Comparison of ENCODE assay signal across 8 mouse cellular contexts in genomic region chr8:113582180-113582975, GRCm38 (mm10). TPM values are rescaled to one million over a fixed set of nuclear protein-coding genes. Genes with fewer than 3 reads are reported as not detected.
DNase-seq lines count a peak whose midpoint lies in the region; ATAC-seq and TF ChIP-seq lines count a peak whose summit lies in the region.

No protein-coding gene starts in this region.

- peak; percentile 12 for DNase-seq in gastrocnemius, postnatal 14 days
- DNase-seq in gastrocnemius, adult 8-10 months (ENCODE audit: low spot score in 2 of 2), result no peak
- peak; percentile 91 for DNase-seq in brain, embryonic 14.5 days (ENCODE audit: low read depth)
- peak; percentile 9 for DNase-seq in kidney, adult 2 months
- DNase-seq in liver, postnatal 0 days, result no peak
- DNase-seq in retina, postnatal 1 day, result peak; percentile 72

- no peak overlapping the region for H3K4me3 ChIP-seq in forebrain, embryonic 15.5 days
- no peak overlapping the region for H3K4me3 ChIP-seq in kidney, adult 2 months (ENCODE audit: insufficient read depth, low read depth, low read length)
- no peak overlapping the region for H3K4me3 ChIP-seq in liver, postnatal 0 days (ENCODE audit: low read depth, low read length)

- no peaks in the 10 kb centered on the region for H3K9me3 ChIP-seq in forebrain, embryonic 15.5 days
- no peaks in the 10 kb centered on the region for H3K9me3 ChIP-seq in liver, postnatal 0 days (ENCODE audit: low read length)

- no peak for TF ChIP-seq EP300 in liver, postnatal 0 days (IDR thresholded peaks at IDR 0.05; ENCODE audit: low read depth)

- no peaks in the 10 kb centered on the region for H3K27me3 ChIP-seq in forebrain, embryonic 15.5 days
- H3K27me3 ChIP-seq in kidney, adult 2 months (replicated peaks; ENCODE audit: control insufficient read depth, insufficient read depth, low read length), result no peaks in the 10 kb centered on the region
- no peaks in the 10 kb centered on the region for H3K27me3 ChIP-seq in liver, postnatal 0 days (ENCODE audit: insufficient read depth, low read length)

- intact Hi-C loops in gastrocnemius, postnatal 14 days (cut with DNase I; ENCODE audit: low total_unique reads), result no loop called here

- 0 out of 2 replicates have a peak overlapping the region, but pooled peaks have one; percentile 26 for H3K4me2 ChIP-seq in forebrain, embryonic 15.5 days (replicated peaks)
- no peak overlapping the region for H3K4me2 ChIP-seq in liver, postnatal 0 days (ENCODE audit: low read depth, low read length)

- 25% methylated on average over 16 of the region's 16 CpGs for WGBS in forebrain, embryonic 15.5 days
- WGBS in kidney, adult 2 months, result 19% methylated on average over 16 of the region's 16 CpGs
- 30% methylated on average over 16 of the region's 16 CpGs for WGBS in liver, postnatal 0 days (ENCODE audit: insufficient replicate concordance)

- ATAC-seq in forebrain, embryonic 15.5 days (replicated peaks), result peak; percentile 78
- no peak for ATAC-seq in liver, postnatal 0 days
- no peak for ATAC-seq in monocyte, adult 5-6 weeks (replicated peaks; ENCODE audit: insufficient number of reproducible peaks, low FRiP score, low TSS enrichment, poor library complexity, severe bottlenecking)

- TF ChIP-seq CTCF in brain, embryonic 14.5 days (IDR thresholded peaks at IDR 0.05; ENCODE audit: borderline replicate concordance, extremely low read depth, insufficient read depth, insufficient read length), result peak; percentile 89
- TF ChIP-seq CTCF in kidney, adult 2 months (conservative IDR thresholded peaks at IDR 0.05; ENCODE audit: insufficient read depth, insufficient read length, low read depth, low read length), result peak; percentile 53; the same call in 1 of the 2 replicates
- peak; percentile 54 for TF ChIP-seq CTCF in liver, postnatal 0 days (IDR thresholded peaks at IDR 0.05; ENCODE audit: low read depth)

- no peak for TF ChIP-seq POLR2A in brain, embryonic 14.5 days (IDR thresholded peaks at IDR 0.05; ENCODE audit: borderline replicate concordance, extremely low read depth, insufficient read depth, insufficient read length, poor library complexity, severe bottlenecking)
- no peak for TF ChIP-seq POLR2A in kidney, adult 2 months (IDR thresholded peaks at IDR 0.05; ENCODE audit: low read depth, low read length)

- H3K36me3 ChIP-seq in forebrain, embryonic 15.5 days, result no peaks in the 10 kb centered on the region
- no peaks in the 10 kb centered on the region for H3K36me3 ChIP-seq in kidney, adult 2 months (ENCODE audit: control insufficient read depth, insufficient read depth, low read length)
- H3K36me3 ChIP-seq in liver, postnatal 0 days (replicated peaks; ENCODE audit: insufficient read depth, low read length), result no peaks in the 10 kb centered on the region

- H3K27ac ChIP-seq in forebrain, embryonic 15.5 days (replicated peaks), result no peak overlapping the region
- no peak overlapping the region for H3K27ac ChIP-seq in kidney, adult 2 months (ENCODE audit: insufficient read depth, low read depth, low read length)
- no peak overlapping the region for H3K27ac ChIP-seq in liver, postnatal 0 days (ENCODE audit: low read depth)

- no peak overlapping the region for H3K9ac ChIP-seq in forebrain, embryonic 15.5 days (replicated peaks)
- H3K9ac ChIP-seq in liver, postnatal 0 days (replicated peaks), result no peak overlapping the region

- H3K4me1 ChIP-seq in forebrain, embryonic 15.5 days, result peaks cover 11% of the 10 kb centered on the region
- H3K4me1 ChIP-seq in kidney, adult 2 months (ENCODE audit: control insufficient read depth, insufficient read depth, low read length), result no peaks in the 10 kb centered on the region
- no peaks in the 10 kb centered on the region for H3K4me1 ChIP-seq in liver, postnatal 0 days (ENCODE audit: insufficient read depth)

RNA-seq across cellular contexts. Expression of gene Mon1b, which starts 53.0 kb away (rescaled TPM):
- 1 to 10 TPM; 3.1 to 3.5 TPM for total RNA-seq in gastrocnemius, postnatal 14 days (2021)
- 1 to 10 TPM; 2.4 to 3.4 (median 3.1) TPM for total RNA-seq in gastrocnemius, adult 8-10 months (2022)
- 5.2 and 11.0 TPM in 2 replicates for polyA plus RNA-seq in brain, embryonic 14.5 days (2012; rRNA removed)
- polyA plus RNA-seq in forebrain, embryonic 15.5 days (2015; fragmentation: Nextera tagmentation; extraction: Ambion mirVana), result 12.8 and 14.4 TPM in 2 replicates
- polyA plus RNA-seq in kidney, adult 2 months (2012; rRNA removed), result 7.0 and 7.2 TPM in 2 replicates
- 1.4 and 1.6 TPM in 2 replicates for polyA plus RNA-seq in liver, postnatal 0 days (2015; fragmentation: Nextera tagmentation; extraction: Ambion mirVana)
- 13.3 to 32.2 TPM (median 20.8 TPM) in 3 replicates for total RNA-seq in monocyte, adult 5-6 weeks (2017)

Comparison
In these comparisons a context has a peak if more than half of its experiments do, and no peak if none do; other contexts are left out.
1. DNase-seq: peak in gastrocnemius, postnatal 14 days (single experiment), brain, embryonic 14.5 days (single experiment), kidney, adult 2 months (single experiment) and retina, postnatal 1 day (single experiment); none in gastrocnemius, adult 8-10 months (0 of 2) and liver, postnatal 0 days (single experiment).
2. Peak in every context shown above with its lines, with median percentiles within 50 percentile points of each other: CTCF ChIP-seq.